10 mouse cellular contexts compared by ENCODE assay signal in genomic region chr15:83408692-83409442, GRCm38 (mm10). TPM values are rescaled to one million over a fixed set of nuclear protein-coding genes. Genes with fewer than 3 reads are reported as not detected.
DNase-seq lines count a peak whose midpoint lies in the region; ATAC-seq and TF ChIP-seq lines count a peak whose summit lies in the region.
"Had no signal": no experiment of that assay in that cellular context is flagged by ENCODE, and none has a peak within 500 bp of the region (broad histone marks: within the 10 kb centered on the region; RNA-seq: fewer than 3 reads in every experiment).

No protein-coding gene starts in this region.

- no peak overlapping the region for H3ac ChIP-seq in C2C12 (ENCODE audit: control insufficient read depth, insufficient read length, low read depth)

- H3K4me2 ChIP-seq in kidney, postnatal 0 days (ENCODE audit: low read length): no peak overlapping the region
- H3K4me2 ChIP-seq in liver, embryonic 15.5 days: no peak overlapping the region
- H3K4me2 ChIP-seq: stomach, embryonic 15.5 days had no signal

- H3K79me2 ChIP-seq in C2C12 (ENCODE audit: control insufficient read depth, insufficient read depth): peaks cover 90% of the 10 kb centered on the region

- no peak for ATAC-seq in kidney, postnatal 0 days (replicated peaks; ENCODE audit: low FRiP score, low read depth)
- no peak for ATAC-seq in liver, embryonic 15.5 days (ENCODE audit: insufficient read depth)

- no peak overlapping the region for H3K4me3 ChIP-seq in kidney, postnatal 0 days (replicated peaks; ENCODE audit: low read depth, low read length)
- H3K4me3 ChIP-seq in C2C12 (ENCODE audit: insufficient read depth, poor library complexity, severe bottlenecking): no peak overlapping the region
- no peak overlapping the region for H3K4me3 ChIP-seq in liver, embryonic 15.5 days (replicated peaks)
- H3K4me3 ChIP-seq: erythroblast, embryonic 14.5 days; stomach, embryonic 15.5 days had no signal

- H3K79me3 ChIP-seq in C2C12 (ENCODE audit: low read depth): peaks cover 85% of the 10 kb centered on the region

- WGBS in kidney, postnatal 0 days: 71% methylated on average over 8 of the region's 8 CpGs
- WGBS in liver, embryonic 15.5 days (ENCODE audit: insufficient replicate concordance): 71% methylated on average over 8 of the region's 8 CpGs

- DNase-seq in adrenal gland, adult (ENCODE audit: inconsistent age in 2 of 2, low spot score in 1 of 2): peak; percentile 34 to 55
- no peak for DNase-seq in adrenal gland, postnatal 14 days
- no peak for DNase-seq in kidney, postnatal 0 days (ENCODE audit: low spot score)
- no peak for DNase-seq in kidney, adult 9 months
- DNase-seq in frontal cortex, postnatal 14 days (ENCODE audit: low spot score in 2 of 2): no peak
- no peak for DNase-seq in spleen, postnatal 36 days (ENCODE audit: low spot score in 2 of 2)

- 0 out of 2 replicates have a peak, but pooled peaks cover 16% of the 10 kb centered on the region for H3K4me1 ChIP-seq in kidney, postnatal 0 days (replicated peaks; ENCODE audit: insufficient read depth, low read length)
- peaks cover 52% of the 10 kb centered on the region for H3K4me1 ChIP-seq in liver, embryonic 15.5 days (replicated peaks)

- no peaks in the 10 kb centered on the region for H3K27me3 ChIP-seq in kidney, postnatal 0 days (ENCODE audit: insufficient read depth, low read length)
- no peaks in the 10 kb centered on the region for H3K27me3 ChIP-seq in C2C12 (ENCODE audit: control insufficient read depth, insufficient read depth, insufficient read length)
- H3K27me3 ChIP-seq in liver, embryonic 15.5 days: no peaks in the 10 kb centered on the region
- H3K27me3 ChIP-seq: stomach, embryonic 15.5 days had no signal

- peak; percentile 37; the same call in 1 of the 2 replicates for TF ChIP-seq CTCF in kidney, postnatal 0 days (IDR thresholded peaks at IDR 0.05; ENCODE audit: low read depth)
- peak; percentile 37 for TF ChIP-seq CTCF in C2C12 (IDR thresholded peaks at IDR 0.05; ENCODE audit: control insufficient read depth, insufficient read depth, insufficient read length)

- no peaks in the 10 kb centered on the region for H3K36me3 ChIP-seq in kidney, postnatal 0 days (ENCODE audit: insufficient read depth, low read length)
- peaks cover 12% of the 10 kb centered on the region for H3K36me3 ChIP-seq in C2C12 (ENCODE audit: control insufficient read depth, insufficient read depth)
- H3K36me3 ChIP-seq in liver, embryonic 15.5 days (replicated peaks): peaks cover 23% of the 10 kb centered on the region
- H3K36me3 ChIP-seq: stomach, embryonic 15.5 days had no signal

- no peaks in the 10 kb centered on the region for H3K9me3 ChIP-seq in kidney, postnatal 0 days (replicated peaks; ENCODE audit: low read length)
- H3K9me3 ChIP-seq in liver, embryonic 15.5 days (replicated peaks): no peaks in the 10 kb centered on the region
- H3K9me3 ChIP-seq: stomach, embryonic 15.5 days had no signal

- H3K27ac ChIP-seq in kidney, postnatal 0 days: no peak overlapping the region
- peak overlapping the region; percentile 19; the same call in 1 of the 2 replicates for H3K27ac ChIP-seq in liver, embryonic 15.5 days (replicated peaks)
- H3K27ac ChIP-seq: stomach, embryonic 15.5 days had no signal

- no peak overlapping the region for H3K9ac ChIP-seq in kidney, postnatal 0 days (ENCODE audit: low read depth, low read length)
- no peak overlapping the region for H3K9ac ChIP-seq in liver, embryonic 15.5 days
- H3K9ac ChIP-seq: stomach, embryonic 15.5 days had no signal

TF ChIP-seq in C2C12, 6 proteins besides CTCF, POLR2A, EP300 and RAD21:
- TF ChIP-seq CEBPB (IDR thresholded peaks at IDR 0.05; ENCODE audit: low read depth) (peak; percentile 57), MAX (IDR thresholded peaks at IDR 0.05) (no peak), USF1 (IDR thresholded peaks at IDR 0.05; ENCODE audit: low read depth) (no peak), FOSL1 (IDR thresholded peaks at IDR 0.05; ENCODE audit: insufficient read depth, low read length, poor library complexity, severe bottlenecking) (no peak), MYOD1 (IDR thresholded peaks at IDR 0.05; ENCODE audit: control insufficient read depth, insufficient read length, low read depth) (no peak), MYOG (IDR thresholded peaks at IDR 0.05; ENCODE audit: control insufficient read depth, extremely low read depth, insufficient read length) (no peak)

RNA-seq across cellular contexts. Expression of gene Pacsin2, which starts 55.5 kb away (rescaled TPM):
- 74.1 and 84.3 TPM in 2 replicates for total RNA-seq in adrenal gland, postnatal 14 days (2021)
- polyA plus RNA-seq in kidney, postnatal 0 days (2015; fragmentation: Nextera tagmentation; extraction: Ambion mirVana): 61.3 and 68.5 TPM in 2 replicates
- polyA plus RNA-seq in C2C12 (2012; fragmentation: generic; extraction: Trizol): 101 TPM
- polyA plus RNA-seq in liver, embryonic 15.5 days (2015; fragmentation: Nextera tagmentation; extraction: Ambion mirVana): 46.7 and 50.5 TPM in 2 replicates

RNA-seq across cellular contexts. Expression of gene Arfgap3, which starts 58.8 kb away (rescaled TPM):
- 19.9 and 25.2 TPM in 2 replicates for total RNA-seq in adrenal gland, postnatal 14 days (2021)
- polyA plus RNA-seq in kidney, postnatal 0 days (2015; fragmentation: Nextera tagmentation; extraction: Ambion mirVana): 36.2 and 40.9 TPM in 2 replicates
- polyA plus RNA-seq in C2C12 (2012; fragmentation: generic; extraction: Trizol): 39.6 TPM
- 15.4 TPM in 2 replicates for polyA plus RNA-seq in liver, embryonic 15.5 days (2015; fragmentation: Nextera tagmentation; extraction: Ambion mirVana)

Comparison
In these comparisons a context has a peak if more than half of its experiments do, and no peak if none do; other contexts are left out.
1. DNase-seq: peak in adrenal gland, adult (2 of 2); none in adrenal gland, postnatal 14 days (single experiment), kidney, postnatal 0 days (single experiment), kidney, adult 9 months (single experiment), frontal cortex, postnatal 14 days (0 of 2) and spleen, postnatal 36 days (0 of 2).